Mouse (Mus musculus) CH12.LX (cell line): ENCODE results near the gene Armh2. TPM values are rescaled to one million over a fixed set of nuclear protein-coding genes. Genes with fewer than 3 reads are reported as not detected.

Experiments
- DNase-seq: peaks from one replicate; pipeline ENCODE4 v3.0.0-alpha.2; 2013; ENCODE audit errors: extremely low read depth
- H3K27ac ChIP-seq: 2 replicates; pipeline ENCODE4 v1.5.1; 2012; ENCODE audit warnings: low read depth, mild to moderate bottlenecking, control low read depth, moderate library complexity; ENCODE audit not compliant: insufficient read depth
- H3K27me3 ChIP-seq: replicated peaks from 2 replicates; pipeline ENCODE3; 2012; ENCODE audit warnings: inconsistent platforms
- H3K36me3 ChIP-seq, 2 experiments: replicated peaks in 1 of 2; 2 replicates each; pipeline versions ENCODE3 to v1.6.1; 2012; ENCODE audit warnings: inconsistent platforms in 1 of 2, low read length in 1 of 2, mild to moderate bottlenecking in 1 of 2, mixed read lengths in 1 of 2, moderate library complexity in 1 of 2; ENCODE audit not compliant: control insufficient read depth in 1 of 2, insufficient read depth in 1 of 2
- H3K4me1 ChIP-seq, 2 experiments: 2 replicates each; pipeline ENCODE4 v1.6.1; 2012; ENCODE audit warnings: inconsistent platforms in 1 of 2, moderate library complexity in 1 of 2; ENCODE audit not compliant: insufficient read depth in 2 of 2, control insufficient read depth in 1 of 2
- H3K4me2 ChIP-seq: 2 replicates; pipeline ENCODE4 v1.6.1; 2012; ENCODE audit warnings: low read depth, mild to moderate bottlenecking, control low read depth; ENCODE audit not compliant: poor library complexity, insufficient read depth, severe bottlenecking
- H3K4me3 ChIP-seq, 3 experiments: fragments of 150-350 bp in 1 of 3; sonication (generic) in 1 of 3; replicated peaks in 1 of 3; 2 replicates each; pipeline versions ENCODE3 to v1.5.1; 2011 to 2012; ENCODE audit warnings: low read depth in 2 of 3, low read length in 2 of 3, mild to moderate bottlenecking in 2 of 3, moderate library complexity in 2 of 3, control low read depth in 1 of 3, improper control_type of control experiment in 1 of 3, inconsistent platforms in 1 of 3, mixed read lengths in 1 of 3; ENCODE audit not compliant: poor library complexity in 1 of 3
- H3K79me2 ChIP-seq: replicated peaks from 2 replicates; pipeline ENCODE4 v1.6.1; 2012; ENCODE audit warnings: mild to moderate bottlenecking, moderate library complexity; ENCODE audit not compliant: control insufficient read depth, poor library complexity, insufficient read depth, severe bottlenecking; ENCODE audit errors: extremely low read depth
- H3K9ac ChIP-seq: 2 replicates; pipeline ENCODE4 v1.6.1; 2012; ENCODE audit warnings: low read depth, mild to moderate bottlenecking, control low read depth, moderate library complexity; ENCODE audit not compliant: insufficient read depth
- H3K9me3 ChIP-seq: replicated peaks from 2 replicates; pipeline ENCODE3; 2012; ENCODE audit warnings: low read length, inconsistent platforms, mixed read lengths
- CHD1 ChIP-seq: IDR thresholded peaks from 2 replicates; pipeline ENCODE4 v1.6.1; 2012; ENCODE audit warnings: low read depth, low read length, improper control_type of control experiment, inconsistent platforms
- CHD2 ChIP-seq: IDR thresholded peaks from 2 replicates; pipeline ENCODE4 v1.6.1; 2011; ENCODE audit warnings: low read length, improper control_type of control experiment
- CTCF ChIP-seq, 2 experiments: IDR thresholded peaks in 1 of 2; conservative IDR thresholded peaks in 1 of 2; 2 replicates each; pipeline ENCODE4 v1.5.1; 2011 to 2012; ENCODE audit warnings: low read depth in 2 of 2, low read length in 2 of 2, improper control_type of control experiment in 1 of 2, inconsistent platforms in 1 of 2, mild to moderate bottlenecking in 1 of 2, moderate library complexity in 1 of 2
- E2F4 ChIP-seq: IDR thresholded peaks from 2 replicates; pipeline ENCODE4 v1.6.1; 2011; ENCODE audit warnings: low read depth, low read length, improper control_type of control experiment; ENCODE audit not compliant: insufficient replicate concordance
- ELF1 ChIP-seq: IDR thresholded peaks from 2 replicates; pipeline ENCODE4 v1.6.1; 2014; ENCODE audit warnings: low read depth, mild to moderate bottlenecking, inconsistent platforms, low read length, improper control_type of control experiment
- EP300 ChIP-seq: IDR thresholded peaks from 2 replicates; pipeline ENCODE4 v1.6.1; 2011; ENCODE audit warnings: low read length, improper control_type of control experiment
- ETS1 ChIP-seq: conservative IDR thresholded peaks from 2 replicates; pipeline ENCODE4 v1.6.1; 2012; ENCODE audit warnings: low read depth, mild to moderate bottlenecking, inconsistent platforms, low read length, improper control_type of control experiment, moderate library complexity
- HCFC1 ChIP-seq: IDR thresholded peaks from 2 replicates; pipeline ENCODE4 v1.6.1; 2012; ENCODE audit warnings: low read depth, mild to moderate bottlenecking, inconsistent platforms, low read length, improper control_type of control experiment
- IRF4 ChIP-seq: IDR thresholded peaks from 2 replicates; pipeline ENCODE4 v1.6.1; 2014; ENCODE audit warnings: low read depth, mild to moderate bottlenecking, inconsistent platforms, low read length, improper control_type of control experiment
- JUN ChIP-seq: IDR thresholded peaks from 2 replicates; pipeline ENCODE4 v1.6.1; 2011; ENCODE audit warnings: low read depth, mild to moderate bottlenecking, low read length, improper control_type of control experiment, moderate library complexity; ENCODE audit not compliant: insufficient read depth
- JUND ChIP-seq: conservative IDR thresholded peaks from 2 replicates; pipeline ENCODE4 v1.6.1; 2011; ENCODE audit warnings: low read depth, low read length, improper control_type of control experiment
- MAFK ChIP-seq: IDR thresholded peaks from 2 replicates; pipeline ENCODE4 v1.6.1; 2011; ENCODE audit warnings: low read length, improper control_type of control experiment; ENCODE audit not compliant: insufficient replicate concordance
- MEF2A ChIP-seq: IDR thresholded peaks from 2 replicates; pipeline ENCODE4 v1.6.1; 2014; ENCODE audit warnings: low read depth, mild to moderate bottlenecking, inconsistent platforms, low read length, improper control_type of control experiment, borderline replicate concordance
- MXI1 ChIP-seq: IDR thresholded peaks from 2 replicates; pipeline ENCODE4 v1.6.1; 2011; ENCODE audit warnings: mild to moderate bottlenecking, low read depth, low read length, improper control_type of control experiment
- NELFE ChIP-seq: IDR thresholded peaks from 2 replicates; pipeline ENCODE4 v1.6.1; 2011; ENCODE audit warnings: low read depth, low read length, improper control_type of control experiment
- PAX5 ChIP-seq: IDR thresholded peaks from 2 replicates; pipeline ENCODE4 v1.6.1; 2012; ENCODE audit warnings: low read length, inconsistent platforms, mixed read lengths
- RAD21 ChIP-seq: IDR thresholded peaks from 2 replicates; pipeline ENCODE4 v1.6.1; 2011; ENCODE audit warnings: low read depth, mild to moderate bottlenecking, low read length, improper control_type of control experiment, moderate library complexity
- SIN3A ChIP-seq: IDR thresholded peaks from 2 replicates; pipeline ENCODE4 v1.6.1; 2012; ENCODE audit warnings: low read length, improper control_type of control experiment, inconsistent platforms
- USF2 ChIP-seq: conservative IDR thresholded peaks from 2 replicates; pipeline ENCODE4 v1.6.1; 2011; ENCODE audit warnings: low read depth, low read length, improper control_type of control experiment
- ZC3H11A ChIP-seq: IDR thresholded peaks from 2 replicates; pipeline ENCODE4 v1.6.1; 2012; ENCODE audit warnings: low read depth, mild to moderate bottlenecking, inconsistent platforms, low read length, improper control_type of control experiment
- ZMIZ1 ChIP-seq: IDR thresholded peaks from 2 replicates; pipeline ENCODE4 v1.6.1; 2012; ENCODE audit warnings: low read depth, mild to moderate bottlenecking, inconsistent platforms, low read length, improper control_type of control experiment
- dilution Hi-C: fragments of 300-500 bp; cut with MboI; formaldehyde crosslinking; loops from 2 replicates; pipeline ENCODE4 v1.14.3; 2020; ENCODE audit warnings: low sequenced_read_pairs; ENCODE audit not compliant: extremely low pct_unique_long_range_greater_than_20kb, extremely low pct_ligation_motif_present
- in situ Hi-C: fragments of 300-500 bp; cut with MboI; formaldehyde crosslinking; loops from 3 replicates; pipeline ENCODE4 v1.14.3; 2019; ENCODE audit warnings: low sequenced_read_pairs, low pct_ligation_motif_present, low pct_unique_long_range_greater_than_20kb, mixed read lengths
- polyA plus RNA-seq: library from polyadenylated mRNA; unstranded; fragments of >175 nt; gene quantifications from 2 replicates; pipeline ENCODE4 v1.2.1, GENCODE M21; 2012; ENCODE audit warnings: low read depth; ENCODE audit not compliant: insufficient read length
- total RNA-seq, 2 experiments: library from RNA; depleted of rRNA; stranded (reverse); fragments of 300-350 nt in 1 of 2; fragments of >200 nt in 1 of 2; gene quantifications; 2 replicates each; pipeline ENCODE4 v1.2.3; 2012 to 2014

Gene Armh2
- total and polyA plus RNA-seq, 3 experiments: not detected

DNA sequence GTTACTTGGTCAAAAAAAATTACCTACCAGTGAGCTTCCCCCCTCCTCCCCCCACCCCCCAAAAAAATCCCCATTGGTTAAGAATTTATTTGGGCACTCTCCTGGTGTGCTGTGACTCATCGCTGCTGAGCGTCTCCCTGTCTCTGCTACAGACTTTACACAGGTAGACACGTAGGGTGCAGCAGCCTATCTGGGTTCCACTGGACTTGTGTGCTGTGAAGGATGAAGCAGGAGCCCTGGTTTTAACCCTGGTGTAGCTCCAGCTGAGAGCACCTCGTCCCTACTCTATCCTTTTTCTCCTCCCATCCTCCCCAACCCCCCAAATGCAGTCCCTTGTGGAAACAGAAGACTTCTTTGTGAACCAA, 16.7 kb upstream of the Armh2 start:
- in situ Hi-C loops (loop anchor here (25.0 kb wide), 1 partner anchor 188 kb away; no protein-coding TSS in a partner anchor), dilution Hi-C loops (no loop called here)
- no peaks in the 10 kb centered on the region for H3K27me3 ChIP-seq
- no peaks in the 10 kb centered on the region for H3K9me3 ChIP-seq
- DNase-seq: no peak
- no peak overlapping the region for H3K4me3 ChIP-seq
- H3K4me2 ChIP-seq: no peak overlapping the region
- H3K79me2 ChIP-seq: no peaks in the 10 kb centered on the region
- no peak overlapping the region for H3K27ac ChIP-seq
- peaks cover 12 to 58% of the 10 kb centered on the region in 2 experiments for H3K36me3 ChIP-seq
- peaks cover 5 to 10% of the 10 kb centered on the region in 2 experiments; a peak in 3 of 4 replicates for H3K4me1 ChIP-seq
- no peak for TF ChIP-seq ZMIZ1
- TF ChIP-seq ZC3H11A: no peak
- no peak for TF ChIP-seq JUND
- no peak for TF ChIP-seq PAX5
- TF ChIP-seq E2F4: no peak
- no peak for TF ChIP-seq ETS1
- no peak for TF ChIP-seq CTCF (conservative IDR thresholded peaks at IDR 0.05 in 1 of 2, IDR thresholded peaks at IDR 0.05 in 1 of 2; ENCODE audit: low read depth in 2 of 2, low read length in 2 of 2)
- TF ChIP-seq CHD2: no peak
- no peak for TF ChIP-seq USF2
- TF ChIP-seq JUN: no peak
- TF ChIP-seq CHD1: no peak
- no peak overlapping the region for H3K9ac ChIP-seq

- H3K9ac ChIP-seq: no peak overlapping the region
- in situ Hi-C loops (no loop called here), dilution Hi-C loops (no loop called here)
- DNase-seq: no peak
- no peaks in the 10 kb centered on the region for H3K79me2 ChIP-seq
- no peak overlapping the region for H3K4me2 ChIP-seq
- peaks cover 0 to 4% of the 10 kb centered on the region in 2 experiments; a peak in 1 of 4 replicates for H3K4me1 ChIP-seq
- no peak overlapping the region for H3K4me3 ChIP-seq
- H3K27ac ChIP-seq: no peak overlapping the region
- no peaks in the 10 kb centered on the region for H3K9me3 ChIP-seq
- H3K36me3 ChIP-seq: peaks cover 8 to 64% of the 10 kb centered on the region in 2 experiments
- H3K27me3 ChIP-seq: no peaks in the 10 kb centered on the region
- TF ChIP-seq MEF2A (no peak), RAD21 (no peak), ELF1 (no peak), MXI1 (no peak), NELFE (no peak), CHD1 (no peak), EP300 (no peak), MAFK (no peak), USF2 (no peak), ZMIZ1 (no peak), IRF4 (no peak), SIN3A (no peak), HCFC1 (no peak)
- TF ChIP-seq, all 38 proteins: peak for 0
Observed at GRCm38 (mm10) chr13:24729128-24729527, 11.9 kb upstream of the Armh2 start.
